Mouse (Mus musculus): Measurements from ENCODE around the gene Tnfsfm13.

GRCm38 (mm10) chr11:69653399-69653798 lies 42.5 kb downstream of the Tnfsfm13 start:
- TF ChIP-seq POLR2A (IDR thresholded peaks at IDR 0.05; ENCODE audit: low read depth, low read length) (peak; percentile 21; the same call in 1 of the 2 replicates), KAT2A (IDR thresholded peaks at IDR 0.05; ENCODE audit: insufficient replicate concordance, low read length) (no peak), MAFK (IDR thresholded peaks at IDR 0.05; ENCODE audit: insufficient replicate concordance, low read length) (no peak), CTCF (conservative IDR thresholded peaks at IDR 0.05 in 1 of 2, IDR thresholded peaks at IDR 0.05 in 1 of 2; ENCODE audit: low read depth in 2 of 2, low read length in 2 of 2) (no peak), MAX (IDR thresholded peaks at IDR 0.05; ENCODE audit: low read length) (no peak), ZNF384 (IDR thresholded peaks at IDR 0.05; ENCODE audit: low read depth, low read length) (no peak), HCFC1 (IDR thresholded peaks at IDR 0.05; ENCODE audit: low read depth, low read length) (no peak), ZKSCAN1 (IDR thresholded peaks at IDR 0.05; ENCODE audit: borderline replicate concordance, low read depth, low read length) (no peak), PAX5 (IDR thresholded peaks at IDR 0.05; ENCODE audit: low read length) (no peak), RAD21 (IDR thresholded peaks at IDR 0.05; ENCODE audit: low read depth, low read length) (no peak), TCF12 (IDR thresholded peaks at IDR 0.05; ENCODE audit: low read depth, low read length) (no peak), SMC3 (IDR thresholded peaks at IDR 0.05; ENCODE audit: low read depth, low read length) (no peak), E2F4 (IDR thresholded peaks at IDR 0.05; ENCODE audit: insufficient replicate concordance, low read depth, low read length) (no peak), ZC3H11A (IDR thresholded peaks at IDR 0.05; ENCODE audit: low read depth, low read length) (no peak)

Measured in CH12.LX (cell line).